Mouse (Mus musculus) CH12.LX (cell line): ENCODE data around the gene Anks4b. TPM values are rescaled to one million over a fixed set of nuclear protein-coding genes. Genes with fewer than 3 reads are reported as not detected.

ENCODE experiments used
- DNase-seq: peaks from one replicate; pipeline ENCODE4 v3.0.0-alpha.2; 2013; ENCODE audit errors: extremely low read depth
- H3K27ac ChIP-seq: 2 replicates; pipeline ENCODE4 v1.5.1; 2012; ENCODE audit warnings: low read depth, mild to moderate bottlenecking, control low read depth, moderate library complexity; ENCODE audit not compliant: insufficient read depth
- H3K27me3 ChIP-seq: replicated peaks from 2 replicates; pipeline ENCODE3; 2012; ENCODE audit warnings: inconsistent platforms
- H3K36me3 ChIP-seq, 2 experiments: replicated peaks in 1 of 2; 2 replicates each; pipeline versions ENCODE3 to v1.6.1; 2012; ENCODE audit warnings: inconsistent platforms in 1 of 2, low read length in 1 of 2, mild to moderate bottlenecking in 1 of 2, mixed read lengths in 1 of 2, moderate library complexity in 1 of 2; ENCODE audit not compliant: control insufficient read depth in 1 of 2, insufficient read depth in 1 of 2
- H3K4me1 ChIP-seq, 2 experiments: 2 replicates each; pipeline ENCODE4 v1.6.1; 2012; ENCODE audit warnings: inconsistent platforms in 1 of 2, moderate library complexity in 1 of 2; ENCODE audit not compliant: insufficient read depth in 2 of 2, control insufficient read depth in 1 of 2
- H3K4me2 ChIP-seq: 2 replicates; pipeline ENCODE4 v1.6.1; 2012; ENCODE audit warnings: low read depth, mild to moderate bottlenecking, control low read depth; ENCODE audit not compliant: poor library complexity, insufficient read depth, severe bottlenecking
- H3K4me3 ChIP-seq, 3 experiments: fragments of 150-350 bp in 1 of 3; sonication (generic) in 1 of 3; replicated peaks in 1 of 3; 2 replicates each; pipeline versions ENCODE3 to v1.5.1; 2011 to 2012; ENCODE audit warnings: low read depth in 2 of 3, low read length in 2 of 3, mild to moderate bottlenecking in 2 of 3, moderate library complexity in 2 of 3, control low read depth in 1 of 3, improper control_type of control experiment in 1 of 3, inconsistent platforms in 1 of 3, mixed read lengths in 1 of 3; ENCODE audit not compliant: poor library complexity in 1 of 3
- H3K79me2 ChIP-seq: replicated peaks from 2 replicates; pipeline ENCODE4 v1.6.1; 2012; ENCODE audit warnings: mild to moderate bottlenecking, moderate library complexity; ENCODE audit not compliant: control insufficient read depth, poor library complexity, insufficient read depth, severe bottlenecking; ENCODE audit errors: extremely low read depth
- H3K9ac ChIP-seq: 2 replicates; pipeline ENCODE4 v1.6.1; 2012; ENCODE audit warnings: low read depth, mild to moderate bottlenecking, control low read depth, moderate library complexity; ENCODE audit not compliant: insufficient read depth
- H3K9me3 ChIP-seq: replicated peaks from 2 replicates; pipeline ENCODE3; 2012; ENCODE audit warnings: low read length, inconsistent platforms, mixed read lengths
- BHLHE40 ChIP-seq: IDR thresholded peaks from 2 replicates; pipeline ENCODE4 v1.6.1; 2011; ENCODE audit warnings: mild to moderate bottlenecking, low read depth, low read length, improper control_type of control experiment
- CHD1 ChIP-seq: IDR thresholded peaks from 2 replicates; pipeline ENCODE4 v1.6.1; 2012; ENCODE audit warnings: low read depth, low read length, improper control_type of control experiment, inconsistent platforms
- CHD2 ChIP-seq: IDR thresholded peaks from 2 replicates; pipeline ENCODE4 v1.6.1; 2011; ENCODE audit warnings: low read length, improper control_type of control experiment
- CTCF ChIP-seq, 2 experiments: IDR thresholded peaks in 1 of 2; conservative IDR thresholded peaks in 1 of 2; 2 replicates each; pipeline ENCODE4 v1.5.1; 2011 to 2012; ENCODE audit warnings: low read depth in 2 of 2, low read length in 2 of 2, improper control_type of control experiment in 1 of 2, inconsistent platforms in 1 of 2, mild to moderate bottlenecking in 1 of 2, moderate library complexity in 1 of 2
- ELF1 ChIP-seq: IDR thresholded peaks from 2 replicates; pipeline ENCODE4 v1.6.1; 2014; ENCODE audit warnings: low read depth, mild to moderate bottlenecking, inconsistent platforms, low read length, improper control_type of control experiment
- ETS1 ChIP-seq: conservative IDR thresholded peaks from 2 replicates; pipeline ENCODE4 v1.6.1; 2012; ENCODE audit warnings: low read depth, mild to moderate bottlenecking, inconsistent platforms, low read length, improper control_type of control experiment, moderate library complexity
- GABPA ChIP-seq: IDR thresholded peaks from 2 replicates; pipeline ENCODE4 v1.6.1; 2012; ENCODE audit warnings: low read depth, low read length, improper control_type of control experiment, inconsistent platforms; ENCODE audit not compliant: insufficient replicate concordance
- HCFC1 ChIP-seq: IDR thresholded peaks from 2 replicates; pipeline ENCODE4 v1.6.1; 2012; ENCODE audit warnings: low read depth, mild to moderate bottlenecking, inconsistent platforms, low read length, improper control_type of control experiment
- IRF4 ChIP-seq: IDR thresholded peaks from 2 replicates; pipeline ENCODE4 v1.6.1; 2014; ENCODE audit warnings: low read depth, mild to moderate bottlenecking, inconsistent platforms, low read length, improper control_type of control experiment
- JUND ChIP-seq: conservative IDR thresholded peaks from 2 replicates; pipeline ENCODE4 v1.6.1; 2011; ENCODE audit warnings: low read depth, low read length, improper control_type of control experiment
- KAT2A ChIP-seq: IDR thresholded peaks from 2 replicates; pipeline ENCODE4 v1.6.1; 2012; ENCODE audit warnings: low read length, improper control_type of control experiment, inconsistent platforms; ENCODE audit not compliant: insufficient replicate concordance
- MAFK ChIP-seq: IDR thresholded peaks from 2 replicates; pipeline ENCODE4 v1.6.1; 2011; ENCODE audit warnings: low read length, improper control_type of control experiment; ENCODE audit not compliant: insufficient replicate concordance
- MAX ChIP-seq: IDR thresholded peaks from 2 replicates; pipeline ENCODE4 v1.6.1; 2011; ENCODE audit warnings: low read length, improper control_type of control experiment
- MEF2A ChIP-seq: IDR thresholded peaks from 2 replicates; pipeline ENCODE4 v1.6.1; 2014; ENCODE audit warnings: low read depth, mild to moderate bottlenecking, inconsistent platforms, low read length, improper control_type of control experiment, borderline replicate concordance
- NELFE ChIP-seq: IDR thresholded peaks from 2 replicates; pipeline ENCODE4 v1.6.1; 2011; ENCODE audit warnings: low read depth, low read length, improper control_type of control experiment
- NRF1 ChIP-seq: IDR thresholded peaks from 2 replicates; pipeline ENCODE4 v1.6.1; 2014; ENCODE audit warnings: low read depth, mild to moderate bottlenecking, inconsistent platforms, low read length, improper control_type of control experiment, moderate library complexity
- POLR2A ChIP-seq: IDR thresholded peaks from 2 replicates; pipeline ENCODE4 v1.6.1; 2011; ENCODE audit warnings: low read depth, mild to moderate bottlenecking, improper control_type of control experiment, low read length
- POLR2AphosphoS2 ChIP-seq: IDR thresholded peaks from 2 replicates; pipeline ENCODE4 v1.6.1; 2011; ENCODE audit warnings: low read depth, low read length, improper control_type of control experiment
- RAD21 ChIP-seq: IDR thresholded peaks from 2 replicates; pipeline ENCODE4 v1.6.1; 2011; ENCODE audit warnings: low read depth, mild to moderate bottlenecking, low read length, improper control_type of control experiment, moderate library complexity
- RCOR1 ChIP-seq: conservative IDR thresholded peaks from 2 replicates; pipeline ENCODE4 v1.6.1; 2012; ENCODE audit warnings: low read depth, mild to moderate bottlenecking, inconsistent platforms, low read length, improper control_type of control experiment
- SMC3 ChIP-seq: IDR thresholded peaks from 2 replicates; pipeline ENCODE4 v1.6.1; 2011; ENCODE audit warnings: low read depth, low read length, improper control_type of control experiment
- TCF12 ChIP-seq: IDR thresholded peaks from 2 replicates; pipeline ENCODE4 v1.6.1; 2014; ENCODE audit warnings: low read depth, mild to moderate bottlenecking, inconsistent platforms, low read length, improper control_type of control experiment
- ZC3H11A ChIP-seq: IDR thresholded peaks from 2 replicates; pipeline ENCODE4 v1.6.1; 2012; ENCODE audit warnings: low read depth, mild to moderate bottlenecking, inconsistent platforms, low read length, improper control_type of control experiment
- ZMIZ1 ChIP-seq: IDR thresholded peaks from 2 replicates; pipeline ENCODE4 v1.6.1; 2012; ENCODE audit warnings: low read depth, mild to moderate bottlenecking, inconsistent platforms, low read length, improper control_type of control experiment
- dilution Hi-C: fragments of 300-500 bp; cut with MboI; formaldehyde crosslinking; loops from 2 replicates; pipeline ENCODE4 v1.14.3; 2020; ENCODE audit warnings: low sequenced_read_pairs; ENCODE audit not compliant: extremely low pct_unique_long_range_greater_than_20kb, extremely low pct_ligation_motif_present
- in situ Hi-C: fragments of 300-500 bp; cut with MboI; formaldehyde crosslinking; loops from 3 replicates; pipeline ENCODE4 v1.14.3; 2019; ENCODE audit warnings: low sequenced_read_pairs, low pct_ligation_motif_present, low pct_unique_long_range_greater_than_20kb, mixed read lengths
- polyA plus RNA-seq: library from polyadenylated mRNA; unstranded; fragments of >175 nt; gene quantifications from 2 replicates; pipeline ENCODE4 v1.2.1, GENCODE M21; 2012; ENCODE audit warnings: low read depth; ENCODE audit not compliant: insufficient read length
- total RNA-seq, 2 experiments: library from RNA; depleted of rRNA; stranded (reverse); fragments of 300-350 nt in 1 of 2; fragments of >200 nt in 1 of 2; gene quantifications; 2 replicates each; pipeline ENCODE4 v1.2.3; 2012 to 2014

The Anks4b gene
- total RNA-seq (2012; rRNA removed) (not detected in 2 replicates), total RNA-seq (2014; rRNA removed) (not detected in 2 replicates), polyA plus RNA-seq (not detected in 2 replicates)

- H3K9ac ChIP-seq: no peak within 1 kb of the TSS
- no peaks in the 10 kb centered on the region for H3K36me3 ChIP-seq
- H3K4me1 ChIP-seq: no peaks in the 10 kb centered on the region
- no peaks in the 10 kb centered on the region for H3K79me2 ChIP-seq
- DNase-seq: no peak
- H3K27me3 ChIP-seq: no peaks in the 10 kb centered on the region
- dilution Hi-C loops (no loop called here), in situ Hi-C loops (no loop called here)
- TF ChIP-seq GABPA: no peak
- TF ChIP-seq JUND: no peak
- no peak for TF ChIP-seq CHD2
- TF ChIP-seq POLR2AphosphoS2: no peak
- no peak for TF ChIP-seq RCOR1
- no peak for TF ChIP-seq ELF1
- TF ChIP-seq NELFE: no peak
- TF ChIP-seq MAFK: no peak
- TF ChIP-seq MAX: no peak
- no peak for TF ChIP-seq ZMIZ1
- no peak for TF ChIP-seq BHLHE40
- TF ChIP-seq ETS1: no peak
- TF ChIP-seq IRF4: no peak
- TF ChIP-seq NRF1: no peak
- no peak for TF ChIP-seq CHD1
- no peak for TF ChIP-seq KAT2A
- no peak for TF ChIP-seq RAD21
- no peak for TF ChIP-seq MEF2A
- TF ChIP-seq CTCF (conservative IDR thresholded peaks at IDR 0.05 in 1 of 2, IDR thresholded peaks at IDR 0.05 in 1 of 2; ENCODE audit: low read depth in 2 of 2, low read length in 2 of 2): no peak
- H3K9me3 ChIP-seq: no peaks in the 10 kb centered on the region
- no peak within 1 kb of the TSS for H3K4me2 ChIP-seq
- H3K4me3 ChIP-seq: no peak within 1 kb of the TSS
- H3K27ac ChIP-seq: no peak within 1 kb of the TSS
Measured at GRCm38 (mm10) chr7:120173603-120174244, at the start of gene Anks4b. TSS of gene Anks4b (plus strand) at chr7:120173858.

GRCm38 (mm10) chr7:120124844-120125243 lies 48.8 kb upstream of the Anks4b start:
- peak; percentile 71 for DNase-seq
- H3K36me3 ChIP-seq: no peaks in the 10 kb centered on the region
- H3K4me2 ChIP-seq: no peak overlapping the region
- H3K9me3 ChIP-seq: no peaks in the 10 kb centered on the region
- no peak for TF ChIP-seq HCFC1
- TF ChIP-seq POLR2A: no peak
- TF ChIP-seq SMC3: peak; percentile 77
- TF ChIP-seq RAD21: peak; percentile 87
- TF ChIP-seq TCF12: peak; percentile 33; the same call in 1 of the 2 replicates
- TF ChIP-seq CTCF (conservative IDR thresholded peaks at IDR 0.05 in 1 of 2, IDR thresholded peaks at IDR 0.05 in 1 of 2; ENCODE audit: low read depth in 2 of 2, low read length in 2 of 2): peak; percentile 64 to 84
- TF ChIP-seq ZC3H11A: peak; percentile 19; the same call in 1 of the 2 replicates
- H3K27ac ChIP-seq: no peak overlapping the region
- H3K4me1 ChIP-seq: peaks cover 0 to 14% of the 10 kb centered on the region in 2 experiments; a peak in 2 of 4 replicates
- H3K79me2 ChIP-seq: no peaks in the 10 kb centered on the region
- no peak overlapping the region for H3K9ac ChIP-seq
- no peaks in the 10 kb centered on the region for H3K27me3 ChIP-seq
- in situ Hi-C loops (loop anchor here (10.0 to 25.0 kb wide), 2 partner anchors 200 to 512 kb away; partner anchors contain the start of genes Abca15 and Uqcrc2), dilution Hi-C loops (no loop called here)
- no peak overlapping the region for H3K4me3 ChIP-seq
